Mouse (Mus musculus) left cerebral cortex, postnatal 14 days (tissue): ENCODE data around the gene Ddx56. TPM values are rescaled to one million over a fixed set of nuclear protein-coding genes. Genes with fewer than 3 reads are reported as not detected.
"Not testable (repeated sequence)": the region's sequence is repeated elsewhere in the genome, so short reads cannot be mapped to it uniquely, and the experiment has no call there.

Source experiments
- DNase-seq, 2 experiments: peaks; one replicate each; pipeline ENCODE4 v3.0.0; 2021 to 2022; ENCODE audit warnings: low spot score in 2 of 2, mixed read lengths in 1 of 2
- intact Hi-C: fragments of 180-260 bp; cut with DNase I; formaldehyde crosslinking; loops from one replicate; pipeline ENCODE4 v1.15.1; 2025
- total RNA-seq, 2 experiments: library from RNA; stranded (reverse); gene quantifications; 2 replicates each; pipeline ENCODE4 v1.2.3; 2021

Ddx56 gene
- total RNA-seq, 2 experiments from 2014 or later, result 46.2 to 47.3 TPM

- DNase-seq, result peak; percentile 97 to 99
- intact Hi-C loops, result no loop called here
Measured at GRCm38 (mm10) chr11:6274387-6275093, 7.0 kb upstream of the Ddx56 start, which contains the start of gene Tmed4. Tmed4 (minus strand) TSS chr11:6274870.

DNA sequence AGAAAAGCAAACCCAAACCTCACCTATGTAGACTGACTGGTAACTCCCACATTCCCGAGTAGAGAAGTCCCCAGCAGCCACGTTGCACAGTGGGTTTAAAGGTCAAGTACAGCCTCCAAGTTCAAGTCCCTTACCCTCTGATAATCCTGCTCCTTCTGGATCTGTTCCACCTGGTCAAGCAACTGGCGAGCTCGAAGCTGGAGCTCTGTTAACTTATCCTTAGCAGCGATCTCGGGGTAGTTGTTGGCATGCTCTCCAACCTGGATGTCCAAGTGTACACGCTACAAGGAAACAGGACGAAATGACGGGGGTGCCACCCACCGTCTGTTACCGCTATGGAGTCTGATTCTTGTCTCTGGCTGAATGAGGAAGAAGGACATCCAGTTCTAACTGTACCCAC, 6.0 kb upstream of the Ddx56 start:
- no peak for DNase-seq
- intact Hi-C loops, result no loop called here

DNA sequence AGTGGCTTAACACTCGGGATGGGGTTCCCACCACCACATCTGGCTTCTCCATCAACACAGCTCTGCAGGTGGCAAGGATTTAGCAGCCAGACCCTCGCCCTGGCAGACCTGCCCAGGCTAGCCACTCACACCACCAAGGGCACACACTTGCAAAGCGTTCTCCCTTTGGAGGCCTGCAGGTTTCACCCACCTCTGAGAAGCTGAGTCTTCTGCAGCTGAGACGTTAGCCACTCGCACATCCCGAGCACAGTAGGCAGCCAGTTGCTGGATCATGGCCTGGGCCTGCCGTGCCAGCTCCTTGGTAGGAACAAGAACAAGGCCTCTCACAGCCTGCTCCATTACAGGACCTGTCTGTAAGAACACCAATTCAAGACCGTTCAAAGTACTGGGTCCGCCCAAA, 951 bp downstream of the Ddx56 start:
- DNase-seq, result no peak
- intact Hi-C loops, result no loop called here

DNA sequence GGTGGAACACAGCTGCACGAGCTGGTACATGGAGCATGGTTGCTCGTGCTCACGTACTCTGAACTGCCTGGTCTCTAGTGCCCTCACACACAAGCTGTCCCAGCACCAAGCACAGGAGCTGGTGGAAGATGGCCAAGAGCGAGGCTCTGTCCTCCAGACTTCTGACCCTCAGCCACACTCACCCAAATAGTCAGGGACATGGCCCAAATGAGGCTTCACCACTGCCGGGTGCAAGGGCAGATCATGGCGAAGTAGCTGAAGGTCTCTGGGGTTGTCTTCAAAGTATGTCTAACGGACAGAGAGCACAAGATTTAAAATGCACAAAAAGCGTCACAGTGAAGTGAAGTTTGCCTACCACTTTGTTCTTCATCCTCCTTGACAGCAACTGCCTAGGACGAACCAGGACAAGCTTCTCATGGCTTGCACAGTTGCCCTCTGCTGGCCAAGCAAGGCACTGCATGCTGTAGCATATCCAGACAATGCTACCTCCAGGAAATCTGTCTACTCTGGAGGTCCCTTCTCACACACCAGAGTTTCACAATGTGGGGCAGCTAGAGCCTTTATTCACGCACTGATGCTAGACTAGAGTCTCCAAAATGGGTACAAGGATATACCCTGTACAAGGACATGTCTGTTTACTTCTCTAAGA, 6.0 kb downstream of the Ddx56 start:
- intact Hi-C loops, result loop anchor here (5.0 kb wide), 2 partner anchors 59 to 264 kb away; partner anchors contain the start of genes A730071L15Rik and Nudcd3
- peak; percentile 72 to 86 for DNase-seq

GRCm38 (mm10) chr11:6259413-6259812, 8.2 kb downstream of the Ddx56 start:
- intact Hi-C loops, result no loop called here

GRCm38 (mm10) chr11:6256490-6257072, 11.0 kb downstream of the Ddx56 start:
- intact Hi-C loops, result no loop called here

More at GRCm38 (mm10) chr11:6259413-6259812, 8.2 kb downstream of the Ddx56 start:
- no peak for DNase-seq

GRCm38 (mm10) chr11:6254602-6255001, 13.0 kb downstream of the Ddx56 start:
- intact Hi-C loops, DNase-seq: not testable (repeated sequence)

More at GRCm38 (mm10) chr11:6256490-6257072, 11.0 kb downstream of the Ddx56 start:
- no peak for DNase-seq

DNA sequence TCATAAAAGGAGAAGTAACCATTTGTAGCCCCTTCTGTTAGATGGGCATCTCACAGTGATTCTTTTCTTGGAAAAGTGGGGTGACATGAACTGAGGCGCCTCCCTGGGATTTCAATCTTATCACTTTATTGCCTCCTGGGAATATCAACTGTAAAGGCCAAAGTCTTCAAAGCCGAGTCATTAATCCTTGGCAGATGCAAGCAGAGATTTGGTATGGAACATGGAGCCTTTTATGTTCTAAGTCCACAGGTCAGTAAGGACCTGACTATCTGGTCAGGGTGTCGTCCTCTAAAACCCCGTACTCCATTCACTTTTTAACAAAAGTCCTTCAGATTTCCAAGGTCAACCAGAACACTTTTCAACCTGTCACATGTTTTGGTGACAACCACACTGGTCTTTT, 14.7 kb downstream of the Ddx56 start:
- intact Hi-C loops, result no loop called here
- no peak for DNase-seq

GRCm38 (mm10) chr11:6252248-6252647, 15.3 kb downstream of the Ddx56 start:
- intact Hi-C loops, result no loop called here
- no peak for DNase-seq

DNA sequence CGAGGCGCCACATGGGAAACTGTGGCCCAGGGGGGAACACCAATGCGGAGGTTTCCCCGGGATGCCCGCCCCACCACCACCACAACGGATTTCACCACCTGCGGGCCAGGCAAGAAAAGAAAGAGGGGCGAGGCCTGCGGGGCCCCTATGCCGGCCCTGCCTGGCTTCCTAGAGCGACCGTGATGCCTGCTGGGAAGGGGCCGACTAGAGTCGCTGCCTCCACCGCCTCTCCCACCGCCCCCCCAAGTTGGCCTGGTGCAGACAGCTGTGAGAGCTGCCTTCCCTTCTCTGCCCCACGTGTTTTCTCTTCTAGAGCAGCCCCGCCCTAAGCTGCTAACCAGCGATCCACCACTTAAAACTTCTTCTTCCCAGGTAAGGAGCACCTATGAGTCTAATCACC, 22.9 kb downstream of the Ddx56 start:
- intact Hi-C loops, result no loop called here
- no peak for DNase-seq

GRCm38 (mm10) chr11:6233025-6233424, 34.5 kb downstream of the Ddx56 start:
- intact Hi-C loops, result no loop called here
- DNase-seq, result no peak

DNA sequence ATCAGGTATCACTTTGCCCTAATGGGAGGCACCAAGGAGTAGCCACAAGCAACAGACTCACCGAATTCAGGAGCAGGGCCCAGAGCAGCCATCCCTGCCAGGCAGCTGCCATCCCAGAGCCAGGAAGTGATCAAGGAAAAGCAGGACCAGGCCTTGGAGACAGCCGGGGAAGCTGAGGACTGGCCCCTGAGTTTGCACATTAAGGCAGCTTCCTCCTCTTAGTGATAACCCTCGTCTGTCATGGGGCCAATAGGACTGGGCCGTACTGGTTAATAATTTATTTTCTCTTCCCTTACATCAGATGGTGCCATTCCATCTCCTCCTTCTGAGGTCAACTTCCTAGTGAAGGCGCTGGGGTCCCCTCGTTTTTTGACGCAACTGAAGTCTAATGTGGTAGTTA, 37.6 kb downstream of the Ddx56 start, which contains the start of gene Npc1l1:
Gene Npc1l1 (minus strand): TSS at position 132 of the 400 bp plus-strand sequence.
- DNase-seq, result no peak
- intact Hi-C loops, result no loop called here

DNA sequence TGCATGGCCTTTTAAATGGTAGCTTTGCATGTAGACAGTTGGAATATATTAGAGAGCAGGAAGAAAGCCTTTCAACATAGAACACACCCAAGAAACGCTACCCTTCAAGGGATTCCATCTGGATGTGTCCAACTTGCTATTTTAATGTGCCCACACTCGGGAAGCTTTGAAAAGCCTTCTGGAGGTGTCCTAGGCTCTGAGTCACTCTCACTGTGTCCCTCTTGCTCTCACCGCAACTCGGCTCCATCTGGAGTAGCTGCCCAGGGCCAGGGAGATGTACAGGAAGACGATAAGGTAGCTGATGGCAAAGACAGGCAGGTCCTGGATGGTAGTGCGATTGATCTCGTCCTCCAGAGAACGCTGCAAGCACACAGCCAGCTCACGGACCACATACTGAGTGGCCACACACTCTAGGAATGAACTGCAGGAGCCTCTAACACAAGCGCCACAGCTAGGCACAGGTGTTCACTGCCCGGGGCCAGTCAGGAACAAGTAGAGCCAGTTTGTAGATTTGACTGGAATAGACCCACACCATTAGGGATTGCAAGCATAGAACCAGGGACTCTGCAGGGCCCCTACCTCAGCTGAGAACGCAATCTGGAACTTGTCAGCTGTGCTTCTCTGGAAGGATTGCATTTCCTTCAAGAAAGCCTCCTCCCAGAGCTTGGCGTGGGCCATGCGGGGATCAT, 42.9 kb downstream of the Ddx56 start:
- DNase-seq, result peak; percentile 35 to 60

DNA sequence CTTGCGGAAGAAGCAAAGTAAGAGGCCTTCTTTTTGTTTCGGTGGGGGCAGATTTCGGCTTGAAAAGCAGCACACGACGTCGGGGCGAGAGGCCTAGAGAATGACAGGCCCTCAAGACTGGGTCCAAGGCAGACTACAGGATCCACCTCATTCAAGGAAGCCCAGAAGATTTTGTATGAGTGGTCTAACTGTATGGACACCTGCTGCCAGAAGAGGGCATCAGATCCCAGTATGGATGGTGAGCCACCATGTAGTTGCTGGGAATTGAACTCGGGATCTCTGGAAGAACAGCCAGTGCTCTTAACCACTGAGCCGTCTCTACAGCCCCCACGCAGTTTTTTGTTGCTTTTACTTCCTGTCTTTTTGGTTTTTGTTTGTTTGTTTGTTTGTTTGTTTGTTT, 45.4 kb downstream of the Ddx56 start:
- intact Hi-C loops, result no loop called here
- no peak for DNase-seq

More for the DNA sequence above, 42.9 kb downstream of the Ddx56 start:
- intact Hi-C loops, result no loop called here

DNA sequence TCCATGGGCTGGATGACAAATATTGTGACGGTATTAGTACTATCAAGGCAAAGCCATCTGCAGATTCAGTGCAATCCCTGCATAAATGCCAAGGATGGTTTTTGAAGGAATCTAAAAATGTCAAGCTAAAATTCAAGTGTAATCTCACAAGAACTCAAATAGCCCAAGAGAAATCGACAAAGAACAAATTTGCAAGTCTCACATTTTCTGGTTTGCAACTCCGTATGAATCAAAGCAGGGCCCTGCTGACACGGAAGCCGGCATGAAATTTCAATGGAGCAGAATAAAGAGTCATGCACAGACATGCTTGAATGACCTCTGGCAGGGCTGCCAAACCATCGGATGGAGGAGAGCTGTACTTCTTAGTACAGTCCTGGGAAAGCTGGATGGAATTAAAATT, 47.6 kb downstream of the Ddx56 start:
- DNase-seq, result no peak
- intact Hi-C loops, result no loop called here

DNA sequence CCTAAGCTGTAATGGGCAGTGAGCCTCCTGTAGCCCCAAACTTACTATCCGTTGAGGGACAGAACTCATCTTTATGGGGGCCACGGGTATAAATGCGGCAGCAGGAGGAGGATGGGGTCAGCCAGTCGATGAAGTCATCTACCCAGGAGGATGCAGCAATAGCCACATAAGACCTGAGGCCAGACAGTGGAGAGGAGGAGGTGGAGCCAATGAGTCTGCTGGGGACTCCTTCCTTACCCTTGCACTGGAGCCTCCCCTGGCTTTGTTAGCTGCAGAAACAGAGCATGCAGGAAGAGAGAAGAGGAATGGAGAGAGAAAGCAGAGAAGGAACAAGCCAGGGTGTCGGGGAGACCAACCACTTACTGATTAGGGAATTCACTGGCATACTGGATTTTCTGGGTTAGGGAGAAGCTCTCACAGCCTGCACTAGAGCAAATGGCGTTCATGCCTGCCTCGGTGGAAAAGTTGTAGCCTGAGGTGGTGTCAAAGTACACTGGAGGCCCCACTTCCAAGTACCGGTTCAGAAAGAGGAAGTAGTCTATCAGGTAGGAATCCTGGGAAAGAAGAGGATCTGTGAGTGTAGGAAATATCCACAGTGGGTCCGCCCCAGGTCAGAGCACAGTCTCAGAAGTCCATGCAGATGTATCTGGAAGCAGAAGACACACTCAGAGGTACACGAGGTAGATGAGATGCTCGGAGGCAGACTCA, 49.2 kb downstream of the Ddx56 start:
- intact Hi-C loops, result no loop called here
- no peak for DNase-seq

- intact Hi-C loops, result no loop called here
- no peak for DNase-seq
Measured at GRCm38 (mm10) chr11:6216834-6217233, 50.7 kb downstream of the Ddx56 start.
